Mouse (Mus musculus) hindlimb bud, embryonic 11.5 days (tissue): ENCODE results near the gene Atg9b.
"Not testable (repeated sequence)": the region's sequence is repeated elsewhere in the genome, so short reads cannot be mapped to it uniquely, and the experiment has no call there.

Experiments used
- DNase-seq: peaks from one replicate; pipeline ENCODE4 v3.0.0-alpha.2; 2012; ENCODE audit warnings: low read depth, low spot score; ENCODE audit errors: extremely low spot score

The Atg9b gene

DNA sequence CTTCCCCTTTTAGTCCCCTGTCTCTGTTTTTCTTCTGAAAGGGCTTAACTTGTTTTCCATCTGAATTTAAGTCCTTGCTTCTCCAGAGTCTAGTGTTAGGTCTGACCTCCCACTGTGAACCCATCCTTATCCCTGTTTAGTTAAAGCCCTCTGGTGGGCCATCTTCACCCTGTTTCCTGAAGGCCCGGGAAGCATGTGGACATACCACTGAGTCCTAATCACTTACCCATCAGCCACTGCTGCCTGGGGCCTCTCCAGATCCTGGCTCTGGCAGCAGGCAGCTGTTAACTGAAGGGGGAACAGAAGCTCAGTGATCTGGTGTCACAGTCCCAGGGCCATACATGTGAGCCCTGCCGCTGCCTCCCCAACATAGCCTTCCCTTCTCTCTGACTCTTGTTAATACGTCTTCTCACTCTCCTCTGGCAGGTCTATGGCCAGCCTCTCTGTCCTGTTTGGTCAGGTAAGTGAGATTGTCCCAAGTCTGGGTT lies 13.5 kb upstream of the Atg9b start:
- no peak for DNase-seq

GRCm38 (mm10) chr5:24404594-24405360 lies 12.8 kb upstream of the Atg9b start:
- DNase-seq, result no peak

DNA sequence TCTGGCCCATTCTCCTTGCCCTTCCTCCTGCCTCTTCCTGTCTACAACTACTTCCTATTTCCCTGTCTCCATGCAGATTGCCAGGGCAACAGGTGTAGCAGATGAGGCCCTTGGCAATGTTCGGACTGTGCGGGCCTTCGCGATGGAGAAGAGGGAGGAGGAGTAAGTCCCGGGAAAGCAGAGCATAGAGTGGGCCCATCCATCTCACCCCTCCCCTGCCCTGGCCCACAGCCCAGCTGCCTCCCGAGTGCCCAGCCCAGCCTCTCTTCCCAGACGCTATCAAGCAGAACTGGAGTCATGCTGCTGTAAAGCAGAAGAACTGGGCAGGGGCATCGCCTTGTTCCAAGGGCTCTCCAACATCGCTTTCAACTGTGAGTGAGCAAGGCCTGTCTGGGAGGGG lies 10.0 kb upstream of the Atg9b start:
- no peak for DNase-seq

DNA sequence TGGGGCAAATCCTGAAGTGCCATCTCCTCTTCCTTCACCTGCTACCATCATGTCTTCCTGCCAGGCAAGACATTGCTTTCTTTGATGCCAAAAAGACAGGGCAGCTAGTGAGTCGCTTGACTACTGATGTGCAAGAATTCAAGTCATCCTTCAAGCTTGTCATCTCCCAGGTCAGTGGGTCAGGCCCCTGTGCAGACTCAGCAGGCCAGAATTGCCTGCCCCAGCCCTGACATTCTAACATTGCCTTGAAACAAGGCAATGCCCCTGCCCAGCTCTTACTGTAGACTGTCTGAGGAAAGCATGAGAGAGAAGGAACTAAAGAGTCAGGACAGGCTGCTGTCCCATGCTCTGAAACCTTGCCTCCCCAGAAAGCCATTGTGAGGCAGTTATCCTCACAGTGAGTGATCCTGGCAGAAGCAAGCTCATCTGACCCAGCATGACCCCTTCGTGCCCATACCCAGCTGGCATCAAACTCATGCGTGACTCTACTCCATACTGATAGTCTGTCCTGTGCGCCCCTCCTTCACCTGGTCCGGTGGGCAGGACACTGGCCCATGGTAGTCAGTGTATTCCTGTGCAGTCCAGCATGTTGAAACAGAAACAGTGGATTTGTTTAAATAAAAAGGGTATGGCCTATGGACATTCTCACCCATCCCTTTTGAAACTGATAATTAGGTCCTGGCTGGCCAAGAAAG lies 9.1 kb upstream of the Atg9b start:
- no peak for DNase-seq

- no peak for DNase-seq
These were observed 8.4 kb upstream of the Atg9b start for GRCm38 (mm10) chr5:24400362-24400761.

GRCm38 (mm10) chr5:24399686-24400085 lies 7.7 kb upstream of the Atg9b start:
- DNase-seq, result no peak

DNA sequence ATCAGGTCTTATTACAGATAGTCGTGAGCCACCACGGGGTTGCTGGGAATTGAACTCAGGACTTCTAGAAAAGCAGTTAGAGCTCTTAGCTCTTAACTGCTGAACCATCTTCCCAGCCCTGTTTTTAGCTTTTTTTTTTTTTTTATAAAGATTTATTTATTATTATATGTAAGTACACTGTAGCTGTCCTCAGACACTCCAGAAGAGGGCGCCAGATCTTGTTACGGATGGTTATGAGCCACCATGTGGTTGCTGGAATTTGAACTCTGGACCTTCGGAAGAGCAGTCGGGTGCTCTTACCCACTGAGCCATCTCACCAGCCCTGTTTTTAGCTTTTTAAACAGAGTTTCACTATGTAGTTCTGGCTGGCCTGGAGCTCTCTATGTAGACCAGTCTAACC lies 4.3 kb upstream of the Atg9b start:
- not testable (repeated sequence) for DNase-seq

- DNase-seq, result peak; percentile 99
These were observed 2.4 kb upstream of the Atg9b start for GRCm38 (mm10) chr5:24394165-24394894.

DNA sequence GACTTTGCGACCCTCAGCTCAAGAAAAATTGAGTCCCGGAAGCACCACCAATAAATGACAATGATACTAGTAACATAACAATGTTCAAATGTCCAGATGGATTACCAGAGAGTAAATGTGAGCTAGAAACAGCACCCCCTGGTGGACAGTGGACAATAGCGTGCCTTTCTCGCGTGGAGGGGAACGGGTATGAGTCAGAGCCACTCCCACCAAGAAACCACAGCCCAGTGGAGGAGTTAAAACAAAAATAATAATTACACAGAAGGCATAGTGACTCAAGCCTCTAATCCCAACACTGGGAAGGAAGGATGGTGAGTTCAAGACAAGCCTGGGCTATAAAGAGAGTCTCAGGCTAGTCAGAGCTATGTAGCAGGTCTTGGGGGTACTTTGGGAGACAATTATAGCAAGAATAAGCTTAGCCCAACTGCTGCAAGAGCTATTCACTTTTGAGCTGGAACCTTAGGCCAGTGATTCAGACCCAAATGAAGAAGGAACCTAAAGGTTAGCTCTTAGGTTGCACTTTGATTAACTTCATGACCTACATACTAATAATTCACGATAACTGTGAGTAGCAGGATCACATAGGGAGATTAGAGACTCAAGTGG lies 1.6 kb upstream of the Atg9b start, which contains the start of gene Abcb8:
Abcb8 (plus strand) TSS at position 272 of the 606 bp plus-strand sequence.
- peak; percentile 57 for DNase-seq

DNA sequence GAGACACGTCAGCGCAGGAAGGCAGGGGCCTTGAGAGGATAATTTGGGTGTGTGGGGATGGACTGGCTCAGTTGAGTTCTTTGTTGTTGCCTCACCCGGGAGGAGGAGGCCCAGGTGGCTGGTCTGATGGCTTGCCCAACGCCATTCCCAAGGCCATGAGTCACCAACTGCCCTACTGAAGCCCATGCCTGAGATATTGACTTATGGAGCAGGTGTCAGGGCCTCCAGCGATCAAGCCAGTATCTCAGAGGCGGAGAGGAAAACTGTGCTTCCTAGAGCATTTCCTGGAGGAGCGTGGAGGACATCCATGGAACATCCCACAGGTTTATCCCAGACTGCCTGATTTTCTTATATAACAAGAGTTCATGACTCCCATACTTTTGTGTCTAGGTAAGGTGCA lies 781 bp upstream of the Atg9b start:
- no peak for DNase-seq

DNA sequence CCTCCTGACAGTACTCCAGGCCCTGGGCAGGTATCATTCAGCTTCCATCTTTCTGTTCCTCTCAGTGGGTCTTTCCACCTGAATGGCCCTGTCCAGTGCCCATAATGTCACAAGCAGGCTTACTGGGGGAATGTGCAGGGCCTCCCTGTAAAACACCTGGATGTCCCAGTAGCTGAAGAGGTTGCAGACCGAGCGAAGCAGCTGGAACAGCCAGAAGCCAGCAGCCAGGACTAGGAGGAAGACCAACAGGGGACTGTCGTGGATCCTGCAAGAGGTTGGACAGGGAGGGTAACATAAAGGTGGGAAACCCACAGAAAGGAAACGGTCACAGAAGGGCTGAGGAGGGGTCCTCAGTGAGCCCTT lies 2.3 kb downstream of the Atg9b start:
- DNase-seq, result no peak

DNA sequence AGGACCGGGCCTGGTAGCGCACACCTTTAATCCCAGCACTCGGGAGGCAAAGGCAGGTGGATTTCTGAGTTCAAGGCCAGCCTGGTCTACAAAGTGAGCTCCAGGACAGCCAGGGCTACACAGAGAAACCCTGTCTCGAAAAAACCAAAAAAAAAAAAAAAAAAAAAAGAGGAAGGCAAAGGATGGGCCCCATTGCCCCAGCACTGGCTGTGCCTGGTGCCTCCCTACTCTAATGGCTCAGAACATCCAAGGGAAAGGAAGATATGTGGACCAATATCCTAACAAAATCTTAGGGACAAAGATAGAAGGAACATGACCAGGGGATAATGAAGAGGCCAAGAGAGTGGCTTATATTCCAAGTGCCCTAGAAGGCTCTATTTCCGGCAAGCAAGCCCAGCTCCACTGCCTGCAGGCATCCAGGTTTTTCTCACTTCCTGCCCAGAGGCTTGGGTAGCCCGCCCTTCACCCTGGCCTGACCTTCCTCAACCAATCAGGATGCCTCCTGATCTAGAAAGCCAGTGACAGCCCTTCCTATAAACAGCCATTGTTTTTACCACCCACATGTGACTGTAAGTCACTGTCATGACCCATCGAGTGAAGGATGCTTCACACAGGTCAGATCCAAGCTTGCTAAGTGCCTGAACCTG lies 2.8 kb downstream of the Atg9b start:
- no peak for DNase-seq

DNA sequence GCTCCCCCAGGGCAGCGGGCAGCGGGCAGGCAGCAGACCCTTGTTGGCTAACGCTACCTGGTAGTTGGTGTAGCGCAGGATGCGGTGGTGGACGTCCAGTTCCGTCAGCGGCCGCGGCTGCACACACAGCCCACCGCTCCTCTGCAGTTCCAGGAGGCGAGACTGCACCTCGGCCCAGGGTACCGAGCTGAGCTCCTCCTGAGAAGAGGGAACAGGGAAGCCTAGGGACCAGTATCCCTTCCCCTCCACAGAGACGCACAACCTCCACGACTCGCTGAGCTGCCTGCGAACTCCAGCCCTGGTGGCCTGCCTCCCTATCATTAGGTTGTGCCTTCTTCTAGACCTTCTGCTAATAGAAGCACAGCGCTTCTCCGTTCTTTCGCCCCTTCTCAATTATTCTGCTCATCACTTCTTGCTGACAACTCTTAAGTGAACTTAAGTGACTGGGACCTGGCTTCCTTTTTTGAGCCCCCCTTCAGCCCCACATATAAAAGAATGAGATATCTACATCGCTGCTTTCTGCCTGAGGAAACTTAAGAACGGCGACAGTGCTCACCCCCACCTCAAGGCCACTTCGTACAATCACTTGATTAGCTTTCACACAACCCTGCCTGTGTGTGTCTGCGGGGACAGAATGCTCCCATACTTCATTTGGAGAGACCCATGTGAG lies 3.6 kb downstream of the Atg9b start:
- DNase-seq, result no peak

- no peak for DNase-seq
These were observed 4.4 kb downstream of the Atg9b start for GRCm38 (mm10) chr5:24387264-24388241.

- DNase-seq, result no peak
These were observed 5.9 kb downstream of the Atg9b start for GRCm38 (mm10) chr5:24385887-24386550.

- DNase-seq, result no peak
These were observed 6.6 kb downstream of the Atg9b start for GRCm38 (mm10) chr5:24385374-24385773.

DNA sequence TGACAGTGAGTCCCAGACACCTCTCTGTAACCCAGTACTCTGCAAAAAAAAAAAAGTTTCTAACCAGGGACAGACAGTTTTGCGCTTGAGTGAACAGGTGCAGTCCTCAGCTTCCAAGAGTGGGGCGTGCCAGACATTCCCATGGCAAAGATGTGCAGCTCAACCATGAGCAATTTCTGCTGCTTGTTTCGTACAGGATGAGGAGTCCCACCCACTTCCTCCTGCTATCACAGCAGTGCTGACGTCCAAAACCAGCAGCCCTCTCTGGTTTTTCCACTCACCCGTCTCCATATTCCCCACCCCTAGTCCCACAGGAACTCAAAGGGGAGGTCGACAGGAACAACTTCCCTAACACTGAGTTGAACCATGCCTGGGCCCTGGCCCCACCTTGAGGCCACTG lies 7.5 kb downstream of the Atg9b start:
- no peak for DNase-seq

GRCm38 (mm10) chr5:24383026-24383859 lies 8.7 kb downstream of the Atg9b start:
- peak; percentile 90 for DNase-seq
